Mouse (Mus musculus): ENCODE results near the gene Abcc4.

GRCm38 (mm10) chr14:118649895-118650256 is 56.1 kb downstream of the Abcc4 start:
- TF ChIP-seq CTCF (IDR thresholded peaks at IDR 0.05; ENCODE audit: borderline replicate concordance, insufficient read depth, low read depth, low read length) (no peak), POLR2A (IDR thresholded peaks at IDR 0.05; ENCODE audit: borderline replicate concordance, insufficient read depth, low read length) (no peak)

Measured in cerebellum, adult 2 months (tissue).